Mouse (Mus musculus): ENCODE results near the gene Clec2l. TPM values are rescaled to one million over a fixed set of nuclear protein-coding genes. Genes with fewer than 3 reads are reported as not detected.

Clec2l gene
- polyA plus RNA-seq, 1 experiment from 2014 or later = 3.6 TPM

GRCm38 (mm10) chr6:38672011-38672410 lies 9.1 kb downstream of the Clec2l start:
- 95% methylated on average over 3 of the region's 3 CpGs for WGBS
- H3K9me3 ChIP-seq (replicated peaks) = no peaks in the 10 kb centered on the region
- H3K4me3 ChIP-seq = no peak overlapping the region
- no peaks in the 10 kb centered on the region for H3K36me3 ChIP-seq (ENCODE audit: poor library complexity, severe bottlenecking)
- no peak overlapping the region for H3K27ac ChIP-seq
- no peak overlapping the region for H3K4me2 ChIP-seq
- H3K27me3 ChIP-seq = no peaks in the 10 kb centered on the region
- H3K9ac ChIP-seq = no peak overlapping the region
- no peaks in the 10 kb centered on the region for H3K4me1 ChIP-seq
- ATAC-seq = no peak

- H3K36me3 ChIP-seq (ENCODE audit: poor library complexity, severe bottlenecking) = no peaks in the 10 kb centered on the region
- H3K27me3 ChIP-seq = no peaks in the 10 kb centered on the region
- no peak overlapping the region for H3K4me2 ChIP-seq
- ATAC-seq = no peak
- H3K9ac ChIP-seq = no peak overlapping the region
- H3K4me1 ChIP-seq = no peaks in the 10 kb centered on the region
- H3K4me3 ChIP-seq = no peak overlapping the region
- H3K9me3 ChIP-seq (replicated peaks) = no peaks in the 10 kb centered on the region
- WGBS = 89% methylated on average over 6 of the region's 6 CpGs
- no peak overlapping the region for H3K27ac ChIP-seq
Observed at GRCm38 (mm10) chr6:38676217-38676616, 13.3 kb downstream of the Clec2l start.

GRCm38 (mm10) chr6:38676723-38677122 lies 13.9 kb downstream of the Clec2l start:
- ATAC-seq = no peak

GRCm38 (mm10) chr6:38677629-38678028 lies 14.8 kb downstream of the Clec2l start:
- Histone ChIP-seq H3K4me1 (no peaks in the 10 kb centered on the region), H3K4me3 (no peak overlapping the region), H3K36me3 (ENCODE audit: poor library complexity, severe bottlenecking) (no peaks in the 10 kb centered on the region), H3K27me3 (no peaks in the 10 kb centered on the region), H3K4me2 (no peak overlapping the region), H3K9me3 (replicated peaks) (no peaks in the 10 kb centered on the region), H3K9ac (no peak overlapping the region), H3K27ac (no peak overlapping the region)
- 83% methylated on average over 9 of the region's 9 CpGs for WGBS
- no peak for ATAC-seq

More at GRCm38 (mm10) chr6:38676723-38677122, 13.9 kb downstream of the Clec2l start:
- no peak overlapping the region for H3K4me3 ChIP-seq
- H3K27me3 ChIP-seq = no peaks in the 10 kb centered on the region
- H3K9me3 ChIP-seq (replicated peaks) = no peaks in the 10 kb centered on the region
- WGBS = 81% methylated on average over 14 of the region's 14 CpGs
- H3K9ac ChIP-seq = no peak overlapping the region
- no peak overlapping the region for H3K4me2 ChIP-seq
- no peaks in the 10 kb centered on the region for H3K36me3 ChIP-seq (ENCODE audit: poor library complexity, severe bottlenecking)
- H3K27ac ChIP-seq = no peak overlapping the region
- no peaks in the 10 kb centered on the region for H3K4me1 ChIP-seq

GRCm38 (mm10) chr6:38682532-38682931 lies 19.7 kb downstream of the Clec2l start:
- Histone ChIP-seq H3K36me3 (ENCODE audit: poor library complexity, severe bottlenecking) (peaks cover 10% of the 10 kb centered on the region; the same call in 1 of the 2 replicates), H3K27ac (no peak overlapping the region), H3K9ac (no peak overlapping the region), H3K9me3 (replicated peaks) (no peaks in the 10 kb centered on the region), H3K4me3 (no peak overlapping the region), H3K27me3 (no peaks in the 10 kb centered on the region), H3K4me2 (no peak overlapping the region), H3K4me1 (no peaks in the 10 kb centered on the region)
- no peak for ATAC-seq
- 72% methylated on average over 2 of the region's 2 CpGs for WGBS

GRCm38 (mm10) chr6:38687216-38687615 lies 24.3 kb downstream of the Clec2l start:
- Histone ChIP-seq H3K9me3 (replicated peaks) (no peaks in the 10 kb centered on the region), H3K4me2 (no peak overlapping the region), H3K27ac (no peak overlapping the region), H3K4me3 (no peak overlapping the region), H3K9ac (no peak overlapping the region), H3K27me3 (no peaks in the 10 kb centered on the region), H3K4me1 (no peaks in the 10 kb centered on the region), H3K36me3 (ENCODE audit: poor library complexity, severe bottlenecking) (peaks cover 26% of the 10 kb centered on the region; the same call in 1 of the 2 replicates)
- 61% methylated on average over 11 of the region's 11 CpGs for WGBS
- ATAC-seq = 0 out of 2 replicates have a peak, but pooled peaks have one; percentile 16

- Histone ChIP-seq H3K4me1 (no peaks in the 10 kb centered on the region), H3K27me3 (no peaks in the 10 kb centered on the region), H3K27ac (no peak overlapping the region), H3K4me3 (no peak overlapping the region), H3K36me3 (ENCODE audit: poor library complexity, severe bottlenecking) (peaks cover 40% of the 10 kb centered on the region), H3K9me3 (replicated peaks) (no peaks in the 10 kb centered on the region), H3K9ac (no peak overlapping the region), H3K4me2 (no peak overlapping the region)
- WGBS = 88% methylated on average over 10 of the region's 10 CpGs
- ATAC-seq = no peak
Observed at GRCm38 (mm10) chr6:38688841-38689240, 26.0 kb downstream of the Clec2l start.

- Histone ChIP-seq H3K27ac (no peak overlapping the region), H3K4me2 (no peak overlapping the region), H3K36me3 (ENCODE audit: poor library complexity, severe bottlenecking) (peaks cover 51% of the 10 kb centered on the region), H3K4me3 (no peak overlapping the region), H3K9ac (no peak overlapping the region), H3K9me3 (replicated peaks) (no peaks in the 10 kb centered on the region), H3K4me1 (no peaks in the 10 kb centered on the region), H3K27me3 (no peaks in the 10 kb centered on the region)
- ATAC-seq = no peak
- WGBS = 83% methylated on average over 4 of the region's 4 CpGs
Observed at GRCm38 (mm10) chr6:38690615-38691014, 27.7 kb downstream of the Clec2l start.

GRCm38 (mm10) chr6:38691052-38691451 lies 28.2 kb downstream of the Clec2l start:
- Histone ChIP-seq H3K27ac (no peak overlapping the region), H3K4me2 (no peak overlapping the region), H3K9me3 (replicated peaks) (no peaks in the 10 kb centered on the region), H3K36me3 (ENCODE audit: poor library complexity, severe bottlenecking) (peaks cover 51% of the 10 kb centered on the region), H3K9ac (no peak overlapping the region), H3K4me3 (no peak overlapping the region), H3K27me3 (no peaks in the 10 kb centered on the region), H3K4me1 (no peaks in the 10 kb centered on the region)
- no peak for ATAC-seq
- WGBS = 89% methylated on average over 5 of the region's 5 CpGs

- no peak overlapping the region for H3K27ac ChIP-seq
- no peak overlapping the region for H3K9ac ChIP-seq
- no peaks in the 10 kb centered on the region for H3K27me3 ChIP-seq
- WGBS = 94% methylated on average over 6 of the region's 6 CpGs
- H3K4me1 ChIP-seq = no peaks in the 10 kb centered on the region
- no peak overlapping the region for H3K4me3 ChIP-seq
- no peak overlapping the region for H3K4me2 ChIP-seq
- H3K36me3 ChIP-seq (ENCODE audit: poor library complexity, severe bottlenecking) = peaks cover 55% of the 10 kb centered on the region
- no peaks in the 10 kb centered on the region for H3K9me3 ChIP-seq (replicated peaks)
- no peak for ATAC-seq
Observed at GRCm38 (mm10) chr6:38692556-38692955, 29.7 kb downstream of the Clec2l start.

- H3K27me3 ChIP-seq = no peaks in the 10 kb centered on the region
- WGBS = 29% methylated on average over 9 of the region's 9 CpGs
- ATAC-seq = peak; percentile 79
- H3K27ac ChIP-seq = no peak overlapping the region
- H3K4me2 ChIP-seq = no peak overlapping the region
- H3K4me3 ChIP-seq = no peak overlapping the region
- peaks cover 73% of the 10 kb centered on the region for H3K36me3 ChIP-seq (ENCODE audit: poor library complexity, severe bottlenecking)
- no peaks in the 10 kb centered on the region for H3K9me3 ChIP-seq (replicated peaks)
- no peak overlapping the region for H3K9ac ChIP-seq
- no peaks in the 10 kb centered on the region for H3K4me1 ChIP-seq
Observed at GRCm38 (mm10) chr6:38695380-38696054, 32.6 kb downstream of the Clec2l start.

GRCm38 (mm10) chr6:38696570-38696969 lies 33.7 kb downstream of the Clec2l start:
- Histone ChIP-seq H3K27me3 (no peaks in the 10 kb centered on the region), H3K36me3 (ENCODE audit: poor library complexity, severe bottlenecking) (peaks cover 79% of the 10 kb centered on the region), H3K9me3 (replicated peaks) (no peaks in the 10 kb centered on the region), H3K4me1 (no peaks in the 10 kb centered on the region), H3K4me3 (no peak overlapping the region), H3K27ac (no peak overlapping the region), H3K4me2 (no peak overlapping the region), H3K9ac (no peak overlapping the region)
- 78% methylated on average over 9 of the region's 9 CpGs for WGBS
- ATAC-seq = no peak

Measured in forebrain, embryonic 13.5 days (tissue).